Mouse (Mus musculus): ENCODE data around the gene Olfr99. TPM values are rescaled to one million over a fixed set of nuclear protein-coding genes. Genes with fewer than 3 reads are reported as not detected.

Gene Olfr99
- not detected in 2 replicates for polyA plus RNA-seq (2015; fragmentation: Nextera tagmentation; extraction: Ambion mirVana)

DNA sequence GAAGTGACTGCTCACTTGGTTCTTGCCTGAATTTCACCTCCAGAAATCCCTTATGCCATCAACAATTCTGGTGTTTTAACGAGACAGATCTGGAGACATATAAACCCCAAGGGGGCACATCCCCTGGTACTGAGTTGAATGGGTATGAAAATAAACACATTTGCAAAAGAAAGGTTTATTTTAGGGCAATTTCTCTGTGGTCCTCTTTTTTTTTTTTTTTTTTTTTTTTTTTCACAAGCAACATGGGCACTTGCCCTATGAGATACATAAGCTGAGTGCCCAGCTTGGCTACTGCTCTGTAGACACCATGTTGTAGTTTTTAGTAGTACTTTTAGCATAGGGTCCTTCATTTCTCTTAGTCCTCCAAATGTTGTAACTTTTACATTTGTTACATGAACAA is at the start of gene Olfr99:
Gene Olfr99, minus strand, starts transcription at position 101 of the 400 bp plus-strand sequence.
- WGBS = 67% methylated on average over 1 of the region's 1 CpGs

DNA sequence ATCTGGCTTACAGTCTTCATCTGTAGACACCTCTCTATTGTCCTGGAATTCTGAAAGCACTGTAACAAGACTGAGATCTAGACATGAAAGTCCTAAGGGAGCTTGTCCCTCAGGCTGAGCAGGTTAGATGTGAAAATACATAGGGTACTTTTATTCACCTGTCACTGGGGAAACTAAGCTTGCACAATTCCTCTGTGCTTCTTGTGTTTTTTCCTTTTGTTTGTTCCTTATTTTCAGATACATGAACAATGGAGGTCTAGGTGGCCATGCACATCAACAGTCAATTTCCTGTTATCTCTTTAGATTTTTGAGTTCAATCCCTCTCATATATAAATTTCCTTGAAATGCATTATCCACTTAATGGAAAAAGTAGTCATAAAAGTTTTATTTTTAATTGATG is 33.7 kb upstream of the Olfr99 start, which contains the start of gene Olfr102:
Gene Olfr102, minus strand, starts transcription at position 101 of the 400 bp plus-strand sequence.
- no peak within 1 kb of the TSS for H3K4me2 ChIP-seq
- H3K9me3 ChIP-seq = no peaks in the 10 kb centered on the region
- no peak within 1 kb of the TSS for H3K4me3 ChIP-seq
- H3K27me3 ChIP-seq = no peaks in the 10 kb centered on the region
- no peak within 1 kb of the TSS for H3K27ac ChIP-seq
- H3K36me3 ChIP-seq = no peaks in the 10 kb centered on the region
- no peak for ATAC-seq (ENCODE audit: borderline replicate concordance, extremely low read depth, low FRiP score, low TSS enrichment)
- H3K9ac ChIP-seq = no peak within 1 kb of the TSS
- H3K4me1 ChIP-seq = no peaks in the 10 kb centered on the region

More for the DNA sequence above, at the start of gene Olfr99:
- Histone ChIP-seq H3K9ac (no peak within 1 kb of the TSS), H3K4me1 (no peaks in the 10 kb centered on the region), H3K36me3 (no peaks in the 10 kb centered on the region), H3K27me3 (no peaks in the 10 kb centered on the region), H3K4me2 (no peak within 1 kb of the TSS), H3K9me3 (no peaks in the 10 kb centered on the region), H3K27ac (no peak within 1 kb of the TSS), H3K4me3 (no peak within 1 kb of the TSS)
- ATAC-seq (ENCODE audit: borderline replicate concordance, extremely low read depth, low FRiP score, low TSS enrichment) = no peak

DNA sequence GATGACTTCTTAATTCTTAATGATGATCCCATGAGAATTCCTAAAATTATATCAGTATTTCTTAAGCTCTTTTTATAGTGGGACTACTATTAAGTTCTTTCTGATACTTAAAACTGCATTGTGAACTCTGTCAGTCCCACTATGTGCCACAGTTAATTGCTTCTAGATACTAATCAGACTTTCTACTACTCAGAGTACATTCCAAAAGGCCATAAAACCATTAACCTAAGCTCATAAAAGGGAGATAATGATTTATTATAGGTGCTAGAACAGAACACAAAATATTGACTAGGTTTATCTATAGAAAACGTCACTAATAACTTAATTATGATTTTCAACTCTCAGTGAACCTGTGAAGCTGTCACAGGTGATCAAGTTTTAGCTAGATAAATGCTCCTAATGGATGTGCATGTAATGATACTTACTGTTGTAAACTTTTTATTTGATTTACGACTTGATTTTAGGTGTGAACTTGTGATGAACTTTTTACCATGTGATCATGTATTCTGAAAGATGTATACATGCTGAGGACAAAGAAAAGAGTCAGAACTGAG is 27.0 kb upstream of the Olfr99 start:
- Histone ChIP-seq H3K4me3 (no peak overlapping the region), H3K9ac (no peak overlapping the region), H3K27ac (no peak overlapping the region), H3K27me3 (no peaks in the 10 kb centered on the region), H3K36me3 (no peaks in the 10 kb centered on the region), H3K9me3 (no peaks in the 10 kb centered on the region), H3K4me1 (no peaks in the 10 kb centered on the region), H3K4me2 (no peak overlapping the region)
- ATAC-seq (ENCODE audit: borderline replicate concordance, extremely low read depth, low FRiP score, low TSS enrichment) = no peak
- 24% methylated on average over 2 of the region's 2 CpGs for WGBS

DNA sequence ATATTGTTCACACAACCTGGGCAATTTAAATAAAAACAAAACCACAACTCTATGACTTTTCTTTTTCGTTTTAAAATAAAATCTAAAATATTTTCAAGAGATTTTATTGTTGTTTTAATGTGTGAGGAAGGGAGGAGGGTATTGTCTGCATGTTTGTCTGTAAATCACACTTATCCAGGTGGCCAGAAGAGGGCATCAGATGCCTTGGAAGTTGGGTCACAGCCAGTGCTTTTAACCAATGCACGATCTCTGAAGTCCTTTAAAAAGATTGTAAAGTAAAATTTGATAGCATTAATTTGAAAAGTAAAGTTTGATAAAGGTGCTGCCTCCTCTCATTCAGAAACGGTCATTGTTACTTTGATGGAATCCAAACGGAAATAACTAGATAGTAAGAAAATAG is 25.2 kb upstream of the Olfr99 start:
- no peak overlapping the region for H3K4me3 ChIP-seq
- H3K27me3 ChIP-seq = no peaks in the 10 kb centered on the region
- no peak overlapping the region for H3K9ac ChIP-seq
- 38% methylated on average over 4 of the region's 4 CpGs for WGBS
- no peaks in the 10 kb centered on the region for H3K4me1 ChIP-seq
- no peak for ATAC-seq (ENCODE audit: borderline replicate concordance, extremely low read depth, low FRiP score, low TSS enrichment)
- H3K27ac ChIP-seq = no peak overlapping the region
- no peaks in the 10 kb centered on the region for H3K9me3 ChIP-seq
- H3K36me3 ChIP-seq = no peaks in the 10 kb centered on the region
- H3K4me2 ChIP-seq = no peak overlapping the region

DNA sequence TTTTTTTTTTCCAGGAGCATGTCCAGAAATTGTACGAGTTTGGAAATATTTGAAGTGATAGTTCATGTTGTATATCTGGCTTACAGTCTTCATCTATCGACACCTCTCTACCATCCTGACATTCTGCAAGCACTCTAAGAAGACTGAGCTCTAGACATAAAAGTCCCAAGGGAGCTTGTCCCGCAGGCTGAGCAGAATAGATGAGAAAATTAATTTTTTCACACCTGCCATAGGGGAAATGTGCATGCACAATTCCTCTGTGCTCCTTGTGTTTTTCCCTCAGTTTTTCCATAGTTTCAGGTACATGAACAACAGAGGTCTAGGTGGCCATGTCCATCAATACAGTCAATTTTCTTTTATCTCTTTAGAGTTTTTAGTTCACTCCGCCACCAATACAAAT is 21.0 kb upstream of the Olfr99 start, which contains the start of gene Olfr101:
Gene Olfr101, minus strand, starts transcription at position 101 of the 400 bp plus-strand sequence.
- Histone ChIP-seq H3K27ac (no peak within 1 kb of the TSS), H3K4me2 (no peak within 1 kb of the TSS), H3K27me3 (no peaks in the 10 kb centered on the region), H3K9ac (no peak within 1 kb of the TSS), H3K4me1 (no peaks in the 10 kb centered on the region), H3K4me3 (no peak within 1 kb of the TSS), H3K36me3 (no peaks in the 10 kb centered on the region), H3K9me3 (no peaks in the 10 kb centered on the region)
- no peak for ATAC-seq (ENCODE audit: borderline replicate concordance, extremely low read depth, low FRiP score, low TSS enrichment)
- WGBS = 78% methylated on average over 4 of the region's 4 CpGs

DNA sequence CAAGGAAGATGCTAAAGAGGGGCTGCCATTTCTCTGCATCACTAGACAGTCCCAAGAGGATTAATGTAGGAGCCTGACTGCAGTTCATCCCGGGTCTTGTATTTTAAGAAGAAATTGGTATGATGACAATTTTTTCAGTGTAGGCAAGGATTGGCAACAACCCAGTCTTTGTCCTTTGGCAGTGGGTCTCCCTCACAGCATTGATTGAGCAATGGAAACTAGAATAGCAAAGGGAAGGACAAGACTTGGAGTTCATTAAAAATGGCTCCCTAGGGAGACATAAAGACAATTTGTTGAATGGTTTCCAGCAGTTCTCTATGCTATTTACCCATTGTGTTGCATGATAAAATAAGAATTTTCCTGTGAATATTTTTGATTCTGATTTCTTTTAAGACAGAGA is 2.9 kb downstream of the Olfr99 start:
- H3K4me1 ChIP-seq = no peaks in the 10 kb centered on the region

DNA sequence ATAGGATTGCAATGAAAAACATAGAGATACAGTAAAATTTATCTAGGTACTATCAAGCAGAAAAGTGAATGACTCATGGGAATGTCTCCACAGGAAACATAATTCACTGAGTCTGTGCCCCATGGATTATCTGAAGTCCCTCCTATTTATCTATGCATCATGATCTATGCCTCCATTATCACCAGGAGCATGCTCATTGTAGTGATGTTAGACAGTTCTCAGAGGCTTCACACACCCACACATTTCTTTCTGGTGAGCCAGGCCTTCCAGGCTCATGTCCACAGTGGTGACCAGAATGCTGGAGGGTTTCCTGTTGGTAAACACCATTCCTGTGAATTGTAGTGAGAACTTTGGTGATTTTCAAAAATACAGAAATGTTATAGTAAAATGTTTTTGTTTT is 6.7 kb downstream of the Olfr99 start:
- no peaks in the 10 kb centered on the region for H3K4me1 ChIP-seq
- no peaks in the 10 kb centered on the region for H3K36me3 ChIP-seq

More for the DNA sequence above, 2.9 kb downstream of the Olfr99 start:
- Histone ChIP-seq H3K27me3 (no peaks in the 10 kb centered on the region), H3K27ac (no peak overlapping the region), H3K4me2 (no peak overlapping the region), H3K9ac (no peak overlapping the region), H3K9me3 (no peaks in the 10 kb centered on the region), H3K4me3 (no peak overlapping the region), H3K36me3 (no peaks in the 10 kb centered on the region)
- ATAC-seq (ENCODE audit: borderline replicate concordance, extremely low read depth, low FRiP score, low TSS enrichment) = no peak
- WGBS = 66% methylated on average over 1 of the region's 1 CpGs

DNA sequence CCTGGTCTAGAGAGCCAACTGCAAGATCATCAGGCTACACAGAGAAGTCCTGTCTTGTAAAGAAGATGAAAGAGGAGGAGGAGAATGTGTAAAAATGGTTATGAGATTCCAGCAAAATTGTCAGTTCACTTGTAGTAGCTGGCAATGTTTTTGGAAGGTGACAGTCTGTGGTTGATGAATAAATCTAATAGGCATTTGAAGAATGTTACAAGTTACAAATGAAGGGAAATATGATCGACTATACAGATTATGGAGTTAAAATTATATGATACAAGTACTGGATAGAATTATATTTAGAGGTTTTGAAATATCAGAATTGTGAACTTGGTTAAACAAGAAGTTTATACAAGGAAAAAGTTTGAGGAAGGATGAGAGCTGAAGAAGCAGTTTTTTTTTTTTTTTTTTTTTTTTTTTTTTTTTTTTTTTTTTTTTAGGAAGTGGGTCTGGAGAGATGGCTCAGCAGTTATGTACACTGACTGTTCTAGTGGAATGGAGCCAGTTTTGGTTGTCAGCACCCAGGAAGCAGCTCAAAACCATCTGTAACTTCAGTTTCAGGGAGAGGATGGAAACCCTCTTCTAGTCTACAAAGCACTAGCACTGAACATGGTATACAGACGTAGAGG is 7.5 kb downstream of the Olfr99 start:
- H3K9ac ChIP-seq = no peak overlapping the region
- no peak overlapping the region for H3K4me2 ChIP-seq
- no peaks in the 10 kb centered on the region for H3K4me1 ChIP-seq
- whole genome bisulfite sequencing = 73% methylated on average over 2 of the region's 2 CpGs
- H3K36me3 ChIP-seq = no peaks in the 10 kb centered on the region
- H3K9me3 ChIP-seq = no peaks in the 10 kb centered on the region
- H3K27ac ChIP-seq = no peak overlapping the region
- H3K27me3 ChIP-seq = no peaks in the 10 kb centered on the region
- no peak for ATAC-seq (ENCODE audit: borderline replicate concordance, extremely low read depth, low FRiP score, low TSS enrichment)
- no peak overlapping the region for H3K4me3 ChIP-seq

More for the DNA sequence above, 6.7 kb downstream of the Olfr99 start:
- ATAC-seq (ENCODE audit: borderline replicate concordance, extremely low read depth, low FRiP score, low TSS enrichment) = no peak
- Histone ChIP-seq H3K9me3 (no peaks in the 10 kb centered on the region), H3K9ac (no peak overlapping the region), H3K4me3 (no peak overlapping the region), H3K4me2 (no peak overlapping the region), H3K27ac (no peak overlapping the region), H3K27me3 (no peaks in the 10 kb centered on the region)

DNA sequence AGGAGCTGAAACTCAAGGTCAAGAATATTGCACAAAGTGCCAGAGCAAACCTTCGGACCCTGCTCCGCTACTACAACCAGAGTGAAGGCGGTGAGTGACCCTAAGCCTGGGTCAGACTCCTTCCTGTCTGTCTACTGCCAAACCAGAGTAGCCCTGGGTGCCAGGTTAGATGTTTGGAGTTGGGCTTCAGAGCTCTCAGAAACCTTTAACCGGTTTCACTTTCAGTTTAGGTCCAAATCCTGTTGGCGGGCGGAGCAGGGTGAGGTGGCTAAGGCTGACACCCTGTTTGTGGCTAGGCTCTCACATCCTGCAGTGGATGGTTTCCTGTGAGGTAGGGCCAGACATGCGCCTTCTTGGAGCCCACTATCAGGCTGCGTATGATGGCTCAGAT is 12.6 kb downstream of the Olfr99 start:
- 53% methylated on average over 8 of the region's 8 CpGs for WGBS
- H3K9ac ChIP-seq = no peak overlapping the region
- ATAC-seq (ENCODE audit: borderline replicate concordance, extremely low read depth, low FRiP score, low TSS enrichment) = peak; percentile 43; the same call in 1 of the 2 replicates
- peak overlapping the region; percentile 95 for H3K4me2 ChIP-seq
- no peak overlapping the region for H3K27ac ChIP-seq
- no peaks in the 10 kb centered on the region for H3K36me3 ChIP-seq
- no peaks in the 10 kb centered on the region for H3K27me3 ChIP-seq
- H3K9me3 ChIP-seq = no peaks in the 10 kb centered on the region
- H3K4me3 ChIP-seq = peak overlapping the region; percentile 53
- H3K4me1 ChIP-seq = no peaks in the 10 kb centered on the region

DNA sequence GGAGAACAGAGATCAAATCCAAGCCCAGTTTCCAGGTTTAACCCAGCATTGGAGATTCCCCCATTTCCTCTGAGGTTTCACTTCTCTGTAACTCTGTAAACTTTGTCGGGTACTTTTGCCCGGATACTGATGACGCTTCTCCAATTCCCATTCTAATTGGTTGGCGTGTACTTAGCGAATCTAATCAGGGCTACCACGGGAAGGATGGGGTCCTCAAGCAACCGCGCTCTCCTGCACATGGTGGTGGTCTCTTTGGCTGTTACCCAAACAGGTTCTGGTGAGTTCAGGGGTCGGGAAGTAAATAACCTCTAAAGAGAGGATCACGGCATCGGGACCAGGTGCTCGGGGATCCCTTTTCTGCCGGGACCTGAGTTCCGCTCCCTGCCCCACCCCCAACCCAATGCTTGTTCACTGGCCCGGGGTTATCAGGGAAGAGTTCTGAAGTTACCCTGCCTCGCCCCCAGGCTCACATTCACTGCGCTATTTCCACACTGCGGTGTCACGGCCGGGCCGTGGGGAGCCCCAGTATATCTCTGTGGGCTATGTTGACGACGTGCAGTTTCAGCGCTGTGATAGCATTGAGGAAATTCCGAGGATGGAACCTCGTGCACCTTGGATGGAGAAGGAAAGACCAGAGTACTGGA is 13.1 kb downstream of the Olfr99 start, which contains the start of gene H2-M3:
Gene H2-M3, plus strand, starts transcription at position 163 of the 644 bp plus-strand sequence.
- H3K27ac ChIP-seq = no peak within 1 kb of the TSS
- no peak within 1 kb of the TSS for H3K9ac ChIP-seq
- no peaks in the 10 kb centered on the region for H3K36me3 ChIP-seq
- H3K4me3 ChIP-seq = peak within 1 kb of the TSS; percentile 53
- peak within 1 kb of the TSS; percentile 95 for H3K4me2 ChIP-seq
- H3K27me3 ChIP-seq = no peaks in the 10 kb centered on the region
- no peaks in the 10 kb centered on the region for H3K9me3 ChIP-seq
- no peaks in the 10 kb centered on the region for H3K4me1 ChIP-seq
- peak; percentile 93 for ATAC-seq (ENCODE audit: borderline replicate concordance, extremely low read depth, low FRiP score, low TSS enrichment)
- 1% methylated on average over 26 of the region's 26 CpGs for WGBS

DNA sequence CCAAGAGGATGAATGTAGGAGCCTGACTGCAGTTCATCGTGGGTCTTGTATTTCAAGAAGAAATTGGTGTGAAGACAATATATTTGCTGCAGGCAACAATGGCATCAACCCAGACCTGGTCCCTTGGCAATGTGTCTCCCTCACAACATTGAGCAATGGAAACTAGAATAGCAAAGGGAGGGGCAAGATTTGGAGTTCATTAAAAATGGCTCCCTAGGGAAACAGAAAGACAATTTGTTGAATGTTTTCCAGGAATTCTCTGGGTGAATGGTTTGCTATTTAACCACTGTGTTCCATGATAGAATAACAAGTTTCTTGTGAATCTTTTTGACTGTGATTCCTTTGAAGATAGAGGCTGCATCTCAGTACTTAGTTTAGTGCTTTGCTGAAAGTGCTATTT is 19.6 kb downstream of the Olfr99 start, which contains the start of gene Olfr98:
Gene Olfr98, minus strand, starts transcription at position 124 of the 400 bp plus-strand sequence.
- Histone ChIP-seq H3K4me1 (no peaks in the 10 kb centered on the region), H3K9ac (no peak within 1 kb of the TSS), H3K9me3 (no peaks in the 10 kb centered on the region), H3K36me3 (no peaks in the 10 kb centered on the region), H3K4me2 (no peak within 1 kb of the TSS), H3K27ac (no peak within 1 kb of the TSS), H3K4me3 (no peak within 1 kb of the TSS), H3K27me3 (no peaks in the 10 kb centered on the region)
- WGBS = 71% methylated on average over 1 of the region's 1 CpGs
- ATAC-seq (ENCODE audit: borderline replicate concordance, extremely low read depth, low FRiP score, low TSS enrichment) = no peak

DNA sequence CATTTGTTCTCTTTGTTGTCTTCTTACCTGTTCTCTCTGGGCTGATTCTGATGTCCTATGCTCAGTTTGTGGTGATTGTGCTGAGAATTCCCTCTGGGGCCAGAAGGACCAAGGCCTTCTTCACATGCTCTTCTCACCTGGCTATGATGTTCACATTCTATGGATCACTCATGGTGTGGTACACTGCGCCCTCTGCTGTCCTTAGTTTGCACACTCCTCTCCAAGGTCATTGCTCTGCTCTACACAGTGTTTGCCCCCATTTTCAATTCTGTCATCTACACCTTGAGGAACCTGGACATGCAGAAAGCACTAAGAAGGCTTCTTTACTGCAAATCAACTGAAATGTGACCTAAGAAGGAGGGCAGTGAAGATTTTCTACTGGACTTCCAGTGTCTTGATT is 32.7 kb downstream of the Olfr99 start:
- Histone ChIP-seq H3K27me3 (no peaks in the 10 kb centered on the region), H3K27ac (no peak overlapping the region), H3K4me3 (no peak overlapping the region), H3K9me3 (no peaks in the 10 kb centered on the region), H3K4me2 (no peak overlapping the region), H3K36me3 (no peaks in the 10 kb centered on the region), H3K9ac (no peak overlapping the region), H3K4me1 (no peaks in the 10 kb centered on the region)
- WGBS = 9% methylated on average over 1 of the region's 1 CpGs
- no peak for ATAC-seq (ENCODE audit: borderline replicate concordance, extremely low read depth, low FRiP score, low TSS enrichment)

Data from lung, embryonic 15.5 days (tissue).